Mouse (Mus musculus) lung, embryonic 16.5 days (tissue): ENCODE measurements around the gene Ubac2. TPM values are rescaled to one million over a fixed set of nuclear protein-coding genes. Genes with fewer than 3 reads are reported as not detected.

Experiments
- polyA plus RNA-seq: library from polyadenylated mRNA; unstranded; fragments of >200 nt; fragmentation: Nextera tagmentation; extraction: Ambion mirVana; gene quantifications from 2 replicates; pipeline ENCODE4 v1.2.1, GENCODE M21; 2015

Ubac2 gene
- polyA plus RNA-seq, 1 experiment from 2014 or later, result 56.9 TPM

Other genes with a start within 250 kb of the Ubac2 start
- 14.3 and 15.1 TPM in 2 replicates for gene Dock9, start 80.8 kb upstream of the Ubac2 start, polyA plus RNA-seq
- gene Gpr18, start 37.2 kb downstream of the Ubac2 start, polyA plus RNA-seq, result 0.23 and 0.36 TPM in 2 replicates
- gene Gpr183, start 86.6 kb downstream of the Ubac2 start, polyA plus RNA-seq, result 2.3 and 2.7 TPM in 2 replicates
- gene Timm8a2, start 156.1 kb downstream of the Ubac2 start, polyA plus RNA-seq, result not detected in 2 replicates
- gene Tm9sf2, start 228.4 kb downstream of the Ubac2 start, polyA plus RNA-seq, result 176 and 186 TPM in 2 replicates